Mouse (Mus musculus): ENCODE measurements around the gene Ybey. TPM values are rescaled to one million over a fixed set of nuclear protein-coding genes. Genes with fewer than 3 reads are reported as not detected.

The Ybey gene
- polyA plus RNA-seq, 1 experiment from 2014 or later, result 8.3 TPM

DNA sequence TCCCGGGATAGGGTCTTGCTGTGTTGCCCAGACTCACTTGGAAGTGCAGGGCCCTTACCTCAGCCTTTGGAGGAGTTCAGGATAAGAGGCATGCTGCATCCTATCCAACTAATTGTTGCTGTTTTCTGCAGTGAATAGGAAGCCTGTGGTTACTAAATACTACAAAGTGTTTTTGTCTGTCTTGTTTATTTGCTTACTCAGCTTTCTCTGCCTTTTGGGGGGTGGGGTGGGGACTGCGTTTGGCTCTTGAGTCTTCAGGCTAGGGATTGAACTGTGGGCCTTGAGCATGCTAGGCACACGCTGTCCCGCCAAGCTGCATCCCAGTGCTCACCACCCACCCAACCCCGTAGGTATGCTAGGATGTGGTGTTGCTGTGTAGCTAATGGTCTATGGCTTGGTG lies 4.8 kb upstream of the Ybey start:
- Histone ChIP-seq H3K27ac (no peak overlapping the region), H3K4me1 (0 out of 2 replicates have a peak, but pooled peaks cover 4% of the 10 kb centered on the region), H3K27me3 (ENCODE audit: insufficient read depth, poor library complexity, severe bottlenecking) (no peaks in the 10 kb centered on the region), H3K36me3 (peaks cover 79% of the 10 kb centered on the region), H3K4me3 (no peak overlapping the region), H3K9me3 (no peaks in the 10 kb centered on the region)
- DNase-seq (ENCODE audit: low spot score), result no peak
- 90% methylated on average over 5 of the region's 5 CpGs for WGBS

DNA sequence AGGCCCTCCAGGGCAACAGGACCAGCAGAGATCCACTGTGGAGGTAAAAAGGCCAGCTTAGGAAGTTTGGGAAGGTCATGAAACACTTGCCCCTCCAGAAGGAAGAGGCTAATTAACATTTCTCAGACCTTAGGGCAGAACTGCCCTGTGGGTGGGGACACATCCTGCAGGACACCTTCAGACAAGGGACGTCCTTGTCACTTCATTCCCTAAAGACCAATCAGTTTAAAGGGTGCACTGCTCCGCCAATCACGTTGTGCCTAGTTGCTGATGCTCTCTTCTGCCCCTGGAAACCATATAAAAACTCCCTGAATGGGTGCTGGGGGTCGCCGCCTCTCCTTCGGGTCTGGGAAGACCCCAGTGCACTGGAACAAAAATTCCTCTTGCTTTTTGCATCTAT lies 6.2 kb downstream of the Ybey start:
- no peak for DNase-seq (ENCODE audit: low spot score)
- WGBS, result 88% methylated on average over 6 of the region's 6 CpGs
- peaks cover 2% of the 10 kb centered on the region; the same call in 1 of the 2 replicates for H3K4me1 ChIP-seq
- no peaks in the 10 kb centered on the region for H3K27me3 ChIP-seq (ENCODE audit: insufficient read depth, poor library complexity, severe bottlenecking)
- H3K36me3 ChIP-seq, result peaks cover 38% of the 10 kb centered on the region
- no peak overlapping the region for H3K27ac ChIP-seq
- no peak overlapping the region for H3K4me3 ChIP-seq
- peaks cover 11% of the 10 kb centered on the region for H3K9me3 ChIP-seq

DNA sequence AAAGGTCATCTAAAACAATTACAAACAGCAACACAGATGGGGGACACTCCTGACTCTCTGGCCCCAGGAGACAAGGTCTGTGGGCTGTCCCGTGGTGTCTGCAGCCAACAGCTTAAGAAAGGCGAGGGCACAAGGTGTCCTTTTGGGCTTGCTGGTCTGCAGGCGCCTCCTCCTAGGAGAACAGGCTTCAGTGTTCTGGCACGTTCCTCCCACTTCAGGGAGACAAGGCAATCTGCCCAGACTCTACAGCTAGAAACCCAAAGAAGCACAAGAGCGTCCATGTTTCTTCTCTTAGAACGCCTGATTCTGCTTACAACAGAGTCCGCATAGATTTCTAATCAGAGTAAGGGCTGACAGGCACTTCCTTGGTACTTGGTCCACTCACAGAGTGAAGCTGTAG lies 6.6 kb downstream of the Ybey start:
- H3K27me3 ChIP-seq (ENCODE audit: insufficient read depth, poor library complexity, severe bottlenecking), result no peaks in the 10 kb centered on the region
- DNase-seq (ENCODE audit: low spot score), result no peak
- peaks cover 38% of the 10 kb centered on the region for H3K36me3 ChIP-seq
- peaks cover 11% of the 10 kb centered on the region for H3K9me3 ChIP-seq
- H3K4me3 ChIP-seq, result no peak overlapping the region
- no peak overlapping the region for H3K27ac ChIP-seq
- no peaks in the 10 kb centered on the region for H3K4me1 ChIP-seq
- WGBS, result 89% methylated on average over 7 of the region's 7 CpGs

DNA sequence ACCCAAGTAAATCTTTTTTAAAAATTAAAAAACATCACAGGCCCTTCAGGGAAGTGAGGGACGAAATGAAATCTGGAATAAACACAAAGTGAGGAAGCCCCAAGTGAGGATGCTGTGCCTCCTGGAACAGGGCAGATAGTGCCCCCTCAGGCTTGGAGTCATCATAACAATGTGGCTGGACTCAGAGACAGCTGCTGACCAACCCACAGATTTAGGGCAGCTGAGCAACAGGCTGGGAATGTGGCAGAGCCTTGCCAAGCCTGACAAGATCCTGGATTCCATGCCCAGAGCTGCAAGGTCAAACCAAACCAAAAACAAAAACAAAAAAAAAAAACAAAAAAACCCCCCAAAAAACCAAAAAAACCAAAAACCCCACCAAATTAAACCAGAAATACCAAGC lies 7.7 kb downstream of the Ybey start:
- H3K4me3 ChIP-seq, result no peak overlapping the region
- WGBS, result 87% methylated on average over 1 of the region's 1 CpGs
- H3K36me3 ChIP-seq, result peaks cover 38% of the 10 kb centered on the region
- peaks cover 11% of the 10 kb centered on the region for H3K9me3 ChIP-seq
- no peaks in the 10 kb centered on the region for H3K27me3 ChIP-seq (ENCODE audit: insufficient read depth, poor library complexity, severe bottlenecking)
- no peaks in the 10 kb centered on the region for H3K4me1 ChIP-seq
- H3K27ac ChIP-seq, result no peak overlapping the region
- no peak for DNase-seq (ENCODE audit: low spot score)

DNA sequence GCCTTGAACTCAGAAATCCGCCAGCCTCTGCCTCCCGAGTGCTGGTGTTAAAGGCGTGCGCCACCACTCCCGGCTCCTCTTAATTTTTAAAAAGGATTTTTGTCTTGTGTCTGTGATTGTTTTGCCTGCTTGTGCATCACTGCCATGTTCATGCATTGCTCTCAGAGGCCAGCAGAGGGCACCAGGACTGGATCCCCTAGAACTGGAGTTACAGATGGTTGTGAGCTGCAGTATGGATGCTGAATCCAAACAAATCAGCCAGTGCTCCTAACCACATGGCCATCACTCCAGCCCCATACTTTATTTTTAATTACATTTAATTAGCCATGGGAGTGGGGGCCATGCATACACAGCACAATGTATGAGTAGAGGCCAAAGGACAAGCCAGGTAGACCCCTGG lies 13.6 kb downstream of the Ybey start:
- no peaks in the 10 kb centered on the region for H3K4me1 ChIP-seq
- no peak for DNase-seq (ENCODE audit: low spot score)
- H3K27ac ChIP-seq, result no peak overlapping the region
- 0 out of 2 replicates have a peak, but pooled peaks cover 5% of the 10 kb centered on the region for H3K36me3 ChIP-seq
- H3K27me3 ChIP-seq (ENCODE audit: insufficient read depth, poor library complexity, severe bottlenecking), result no peaks in the 10 kb centered on the region
- 51% methylated on average over 5 of the region's 5 CpGs for WGBS
- H3K4me3 ChIP-seq, result no peak overlapping the region
- peaks cover 11% of the 10 kb centered on the region for H3K9me3 ChIP-seq

DNA sequence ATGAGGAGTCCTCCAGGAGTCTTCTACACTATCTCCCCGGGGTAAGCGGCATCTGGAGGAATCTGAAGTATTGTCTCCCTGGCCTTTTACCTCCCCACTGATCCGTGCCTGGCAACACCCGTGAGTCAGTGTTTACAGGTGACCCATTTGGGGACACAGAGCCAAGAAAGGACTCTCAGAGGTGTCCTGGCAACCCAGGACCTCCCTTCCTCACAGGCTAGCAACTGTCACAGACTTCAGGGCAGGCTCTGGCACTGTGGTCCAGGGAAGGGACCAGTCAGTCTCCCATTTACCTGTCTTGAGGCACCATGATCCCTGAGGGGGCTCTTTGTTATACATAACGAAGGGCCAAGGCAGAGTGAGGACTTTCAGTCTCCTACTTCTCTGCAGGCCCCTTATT lies 20.1 kb downstream of the Ybey start, which contains the start of gene 2610028H24Rik:
Gene 2610028H24Rik (plus strand): TSS at position 231 of the 400 bp plus-strand sequence.
- Histone ChIP-seq H3K4me1 (peaks cover 1% of the 10 kb centered on the region; the same call in 1 of the 2 replicates), H3K27me3 (ENCODE audit: insufficient read depth, poor library complexity, severe bottlenecking) (no peaks in the 10 kb centered on the region), H3K4me3 (no peak within 1 kb of the TSS), H3K36me3 (no peaks in the 10 kb centered on the region), H3K27ac (no peak within 1 kb of the TSS), H3K9me3 (no peaks in the 10 kb centered on the region)
- no peak for DNase-seq (ENCODE audit: low spot score)
- 64% methylated on average over 5 of the region's 5 CpGs for WGBS

DNA sequence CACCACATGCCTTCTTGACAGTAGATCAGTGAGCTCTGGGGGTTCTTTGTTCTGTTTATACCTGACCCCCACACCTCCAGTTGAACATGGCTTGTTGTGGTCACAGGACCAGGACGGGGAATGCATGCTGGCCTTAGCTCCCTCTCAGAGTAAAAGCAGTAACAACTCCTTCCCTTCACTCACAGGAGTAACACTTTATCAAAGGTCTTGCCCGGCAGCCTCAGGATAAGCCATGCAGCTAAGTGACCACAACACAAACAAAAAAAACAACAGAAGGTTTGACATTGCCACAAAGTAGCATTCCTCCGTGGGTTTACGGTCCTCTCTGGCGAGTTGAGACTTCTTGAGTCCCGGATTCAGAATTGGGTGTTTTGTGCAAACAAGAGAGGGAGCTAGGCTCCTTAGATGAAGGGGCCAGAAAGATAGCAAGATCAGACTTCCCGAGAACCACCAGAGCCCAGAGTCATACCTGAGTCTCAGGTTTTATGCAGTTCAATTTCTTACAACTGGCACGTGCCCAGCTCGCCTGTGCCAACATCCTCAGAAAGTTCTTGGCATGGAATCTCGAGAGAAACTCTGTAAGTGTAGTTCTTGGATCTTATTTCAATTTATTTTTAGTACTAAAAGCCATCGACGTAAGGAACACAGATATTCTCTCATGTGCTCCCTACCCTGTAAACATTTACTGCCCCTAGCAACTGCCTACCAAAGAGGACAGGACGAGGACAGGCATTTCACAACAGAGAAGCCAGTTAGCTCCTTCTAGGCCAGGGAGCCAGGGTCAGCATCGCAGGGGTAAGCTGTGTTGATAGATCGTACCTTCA lies 21.3 kb downstream of the Ybey start:
- Histone ChIP-seq H3K4me1 (peaks cover 10% of the 10 kb centered on the region; the same call in 1 of the 2 replicates), H3K27me3 (ENCODE audit: insufficient read depth, poor library complexity, severe bottlenecking) (no peaks in the 10 kb centered on the region), H3K36me3 (no peaks in the 10 kb centered on the region), H3K9me3 (no peaks in the 10 kb centered on the region), H3K27ac (no peak overlapping the region), H3K4me3 (no peak overlapping the region)
- no peak for DNase-seq (ENCODE audit: low spot score)
- 75% methylated on average over 15 of the region's 15 CpGs for WGBS

DNA sequence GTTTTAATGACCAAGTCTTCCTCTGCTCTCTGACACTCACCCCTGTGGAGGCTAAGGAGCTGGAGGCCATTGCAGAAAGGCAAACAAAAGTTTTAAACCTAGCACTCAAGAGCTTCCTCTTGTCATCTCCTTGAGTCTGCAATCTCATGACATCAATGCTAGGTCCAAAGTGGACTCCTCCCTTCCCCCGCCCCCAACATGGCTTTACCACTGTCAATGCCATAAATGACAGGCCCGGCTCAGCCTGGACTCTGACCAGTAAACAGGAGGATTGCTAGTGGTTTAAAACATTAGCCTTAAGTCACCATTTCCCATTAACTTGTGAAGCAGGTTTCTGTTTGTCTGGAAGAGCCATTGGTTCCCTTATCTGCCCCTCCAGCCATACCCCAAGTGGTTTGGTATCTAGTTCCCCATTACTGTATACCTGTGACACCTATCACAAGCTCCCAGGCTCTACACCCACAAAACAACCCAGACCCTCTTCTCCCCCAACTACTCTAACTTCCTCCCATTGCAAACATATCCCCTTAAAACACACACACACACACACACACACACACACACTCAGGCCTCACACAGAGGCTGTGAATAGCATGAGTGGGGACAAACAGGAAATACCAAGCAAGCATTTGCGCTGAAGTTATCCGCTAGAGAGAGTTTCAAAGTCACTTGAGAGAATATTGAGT lies 22.8 kb downstream of the Ybey start:
- WGBS, result 69% methylated on average over 4 of the region's 4 CpGs
- no peaks in the 10 kb centered on the region for H3K27me3 ChIP-seq (ENCODE audit: insufficient read depth, poor library complexity, severe bottlenecking)
- no peaks in the 10 kb centered on the region for H3K9me3 ChIP-seq
- H3K36me3 ChIP-seq, result no peaks in the 10 kb centered on the region
- no peak for DNase-seq (ENCODE audit: low spot score)
- H3K27ac ChIP-seq, result 0 out of 2 replicates have a peak overlapping the region, but pooled peaks have one; percentile 16
- no peak overlapping the region for H3K4me3 ChIP-seq
- peaks cover 17% of the 10 kb centered on the region for H3K4me1 ChIP-seq

DNA sequence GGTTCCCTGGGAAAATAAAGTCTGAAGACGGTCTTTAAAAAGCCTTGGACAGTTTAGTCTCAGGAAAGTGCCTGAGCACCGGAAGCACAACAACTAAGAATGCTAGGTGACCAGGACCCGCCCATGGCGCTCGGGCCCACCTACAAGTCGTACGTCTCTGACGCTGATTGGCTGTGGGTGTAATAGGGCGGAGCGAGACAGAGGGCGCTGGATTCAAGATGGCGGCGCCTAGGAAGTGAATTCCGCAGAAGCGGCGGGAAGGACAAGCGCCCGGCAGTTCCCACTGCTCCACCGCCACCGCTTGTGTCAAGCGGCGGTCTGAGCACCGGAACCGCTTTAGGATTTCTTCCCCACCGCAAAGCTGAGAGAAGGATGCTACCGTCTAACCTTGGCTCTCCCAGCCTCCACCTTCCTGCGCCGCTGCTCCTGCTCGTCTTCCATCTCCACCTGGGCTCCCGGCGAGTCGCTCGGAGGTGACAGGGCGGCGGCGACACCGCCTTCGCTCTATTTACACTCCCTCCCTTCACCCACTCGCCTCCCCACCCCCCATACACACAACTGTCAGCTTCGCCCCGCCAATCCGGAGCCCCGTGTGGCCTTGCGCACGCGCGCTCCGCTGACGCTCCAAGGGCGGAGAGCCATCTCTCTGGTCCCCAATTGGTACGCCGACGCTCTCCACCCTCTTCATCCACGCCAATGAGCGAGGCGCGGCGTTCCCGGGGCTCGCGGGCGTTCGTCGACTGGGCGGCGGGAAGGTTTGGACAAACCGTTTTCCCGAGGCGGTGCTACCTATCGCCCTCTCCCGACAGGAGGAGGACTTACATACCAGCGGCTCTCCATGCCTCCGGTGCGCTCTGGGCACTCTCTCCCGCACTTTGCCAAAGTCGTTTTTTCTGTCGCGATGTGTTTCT lies 26.5 kb downstream of the Ybey start, which contains the start of gene Pcnt:
Gene Pcnt (minus strand): TSS at position 609 of the 911 bp plus-strand sequence.
- H3K4me1 ChIP-seq, result peaks cover 21% of the 10 kb centered on the region
- no peaks in the 10 kb centered on the region for H3K27me3 ChIP-seq (ENCODE audit: insufficient read depth, poor library complexity, severe bottlenecking)
- peak; percentile 99 for DNase-seq (ENCODE audit: low spot score)
- H3K4me3 ChIP-seq, result peak within 1 kb of the TSS; percentile 91
- WGBS, result under 1% methylated on average over 78 of the region's 78 CpGs
- no peaks in the 10 kb centered on the region for H3K9me3 ChIP-seq
- H3K27ac ChIP-seq, result peak within 1 kb of the TSS; percentile 94
- H3K36me3 ChIP-seq, result peaks cover 29% of the 10 kb centered on the region

DNA sequence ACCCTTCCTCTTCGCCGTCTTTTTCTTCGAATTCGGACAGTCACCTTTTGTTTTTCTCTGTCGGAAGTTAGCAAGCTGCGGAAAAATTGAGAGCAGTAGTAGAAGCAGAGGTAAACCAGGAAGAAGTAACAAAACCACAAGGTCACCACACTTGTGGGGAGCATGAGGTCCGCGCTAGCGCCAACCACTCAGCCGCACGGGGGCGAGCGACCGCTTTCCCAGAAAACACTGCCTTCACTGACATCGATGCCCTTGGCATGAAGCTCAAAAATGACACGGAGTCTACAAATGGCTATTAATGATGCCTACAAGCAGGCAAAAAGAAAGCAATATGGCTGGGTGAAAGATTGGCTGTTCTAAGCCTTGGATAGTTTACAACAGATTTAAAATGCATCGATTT lies 28.6 kb downstream of the Ybey start, which contains the start of gene AC141477.1:
Gene AC141477.1 (minus strand): TSS at position 164 of the 400 bp plus-strand sequence.
- peaks cover 21% of the 10 kb centered on the region for H3K4me1 ChIP-seq
- peaks cover 50% of the 10 kb centered on the region for H3K36me3 ChIP-seq
- H3K27me3 ChIP-seq (ENCODE audit: insufficient read depth, poor library complexity, severe bottlenecking), result no peaks in the 10 kb centered on the region
- 94% methylated on average over 17 of the region's 17 CpGs for WGBS
- H3K4me3 ChIP-seq, result peak within 1 kb of the TSS; percentile 91
- H3K27ac ChIP-seq, result no peak within 1 kb of the TSS
- no peak for DNase-seq (ENCODE audit: low spot score)
- H3K9me3 ChIP-seq, result no peaks in the 10 kb centered on the region

DNA sequence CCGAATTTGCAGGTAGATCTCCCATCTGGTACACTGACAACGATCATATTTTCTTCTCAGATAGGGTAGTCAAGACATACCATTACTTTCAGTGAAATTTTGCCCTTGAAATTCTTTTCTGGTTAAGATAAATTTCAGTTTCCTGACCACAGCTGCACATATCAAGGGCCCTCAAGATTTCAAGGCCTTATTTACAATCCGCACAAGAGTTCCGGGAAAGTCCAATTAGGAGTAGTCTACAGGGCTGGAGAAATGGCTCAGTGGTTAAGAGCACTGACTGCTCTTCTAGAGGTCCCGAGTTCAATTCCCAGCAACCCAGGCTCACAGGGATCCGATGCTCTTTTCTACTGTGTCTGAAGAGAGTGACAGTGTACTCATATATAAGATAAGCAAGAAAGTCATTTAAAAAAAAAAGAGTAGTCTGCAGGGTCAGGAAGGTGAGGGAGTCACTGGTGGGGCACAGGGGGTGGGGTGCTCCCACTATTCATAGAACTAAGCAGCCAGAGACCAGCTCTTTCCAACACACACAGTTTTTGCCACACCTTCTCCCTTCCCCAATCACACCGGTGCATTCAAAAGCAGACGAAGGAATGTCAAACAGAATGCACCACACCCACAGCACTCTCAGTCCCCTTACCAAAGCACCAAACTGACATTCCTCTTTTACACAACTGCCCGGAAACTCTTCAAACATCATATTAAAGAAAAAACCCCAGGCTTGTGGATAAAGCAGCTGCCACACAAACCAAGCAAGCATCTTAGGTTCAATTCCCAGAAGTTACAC lies 29.6 kb downstream of the Ybey start:
- H3K36me3 ChIP-seq, result peaks cover 60% of the 10 kb centered on the region
- no peak for DNase-seq (ENCODE audit: low spot score)
- H3K27me3 ChIP-seq (ENCODE audit: insufficient read depth, poor library complexity, severe bottlenecking), result no peaks in the 10 kb centered on the region
- H3K9me3 ChIP-seq, result no peaks in the 10 kb centered on the region
- 88% methylated on average over 9 of the region's 9 CpGs for WGBS
- H3K4me1 ChIP-seq, result peaks cover 21% of the 10 kb centered on the region
- no peak overlapping the region for H3K4me3 ChIP-seq
- H3K27ac ChIP-seq, result no peak overlapping the region

DNA sequence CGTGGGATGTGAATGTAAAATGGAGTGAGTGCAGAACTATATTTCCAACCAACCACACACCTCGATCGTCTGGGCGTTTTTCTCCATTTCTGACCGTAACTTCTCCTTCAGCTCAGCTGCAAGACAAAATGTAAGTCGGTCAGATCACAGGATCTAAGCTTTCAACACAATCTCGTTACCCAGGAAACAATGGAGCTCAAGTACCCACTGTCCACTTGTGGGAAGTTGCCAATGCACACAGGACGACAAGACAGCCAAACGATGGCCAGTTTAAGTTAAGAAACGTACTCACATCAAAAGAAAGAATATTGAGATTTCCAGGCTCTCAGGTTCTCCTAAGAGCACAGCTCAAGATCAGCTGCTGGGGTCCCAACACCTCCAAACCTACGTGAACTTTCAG lies 35.0 kb downstream of the Ybey start:
- DNase-seq (ENCODE audit: low spot score), result no peak
- no peak overlapping the region for H3K27ac ChIP-seq
- H3K4me1 ChIP-seq, result no peaks in the 10 kb centered on the region
- H3K4me3 ChIP-seq, result no peak overlapping the region
- H3K36me3 ChIP-seq, result peaks cover 98% of the 10 kb centered on the region
- WGBS, result 89% methylated on average over 11 of the region's 11 CpGs
- no peaks in the 10 kb centered on the region for H3K9me3 ChIP-seq
- H3K27me3 ChIP-seq (ENCODE audit: insufficient read depth, poor library complexity, severe bottlenecking), result no peaks in the 10 kb centered on the region
